Mouse (Mus musculus): ENCODE measurements around the gene Herpud2. TPM values are rescaled to one million over a fixed set of nuclear protein-coding genes. Genes with fewer than 3 reads are reported as not detected.
A peak's percentile ranks its signal among the peaks of the same experiment; 100 is the strongest.

The Herpud2 gene
- polyA plus RNA-seq, 1 experiment: 23.3 TPM

- no peak for DNase-seq (ENCODE audit: low read depth in 1 of 2, low spot score in 2 of 2)
- H3K4me1 ChIP-seq (ENCODE audit: control insufficient read depth, insufficient read depth, insufficient read length): peaks cover 7% of the 10 kb centered on the region; the same call in 1 of the 2 replicates
- no peak for TF ChIP-seq POLR2A (IDR thresholded peaks at IDR 0.05; ENCODE audit: low read depth, low read length)
- TF ChIP-seq CTCF (IDR thresholded peaks at IDR 0.05; ENCODE audit: extremely low read depth, insufficient read depth, insufficient read length, insufficient replicate concordance): no peak
- H3K4me3 ChIP-seq (ENCODE audit: extremely low read depth, insufficient read depth, insufficient read length): no peak overlapping the region
- 43% methylated on average over 2 of the region's 2 CpGs for WGBS
- H3K27me3 ChIP-seq (ENCODE audit: control insufficient read depth, insufficient read depth, low read length): no peaks in the 10 kb centered on the region
- no peaks in the 10 kb centered on the region for H3K36me3 ChIP-seq (ENCODE audit: control insufficient read depth, insufficient read depth, low read length)
- no peak overlapping the region for H3K27ac ChIP-seq (ENCODE audit: insufficient read depth, low read length)
Measured at GRCm38 (mm10) chr9:25184606-25185005, 33.0 kb upstream of the Herpud2 start.

- H3K4me3 ChIP-seq (ENCODE audit: extremely low read depth, insufficient read depth, insufficient read length): no peak overlapping the region
- no peak for TF ChIP-seq CTCF (IDR thresholded peaks at IDR 0.05; ENCODE audit: extremely low read depth, insufficient read depth, insufficient read length, insufficient replicate concordance)
- TF ChIP-seq POLR2A (IDR thresholded peaks at IDR 0.05; ENCODE audit: low read depth, low read length): no peak
- DNase-seq (ENCODE audit: low read depth in 1 of 2, low spot score in 2 of 2): no peak
- H3K27me3 ChIP-seq (ENCODE audit: control insufficient read depth, insufficient read depth, low read length): no peaks in the 10 kb centered on the region
- H3K4me1 ChIP-seq (ENCODE audit: control insufficient read depth, insufficient read depth, insufficient read length): peaks cover 9% of the 10 kb centered on the region
- H3K27ac ChIP-seq (ENCODE audit: insufficient read depth, low read length): no peak overlapping the region
- no peaks in the 10 kb centered on the region for H3K36me3 ChIP-seq (ENCODE audit: control insufficient read depth, insufficient read depth, low read length)
- WGBS: 93% methylated on average over 3 of the region's 3 CpGs
Measured at GRCm38 (mm10) chr9:25178066-25178465, 26.4 kb upstream of the Herpud2 start.

- TF ChIP-seq CTCF (IDR thresholded peaks at IDR 0.05; ENCODE audit: extremely low read depth, insufficient read depth, insufficient read length, insufficient replicate concordance) (no peak), POLR2A (IDR thresholded peaks at IDR 0.05; ENCODE audit: low read depth, low read length) (no peak)
- 86% methylated on average over 5 of the region's 5 CpGs for WGBS
- Histone ChIP-seq H3K36me3 (ENCODE audit: control insufficient read depth, insufficient read depth, low read length) (no peaks in the 10 kb centered on the region), H3K27me3 (ENCODE audit: control insufficient read depth, insufficient read depth, low read length) (no peaks in the 10 kb centered on the region), H3K27ac (ENCODE audit: insufficient read depth, low read length) (no peak overlapping the region), H3K4me1 (ENCODE audit: control insufficient read depth, insufficient read depth, insufficient read length) (peaks cover 9% of the 10 kb centered on the region), H3K4me3 (ENCODE audit: extremely low read depth, insufficient read depth, insufficient read length) (no peak overlapping the region)
- no peak for DNase-seq (ENCODE audit: low read depth in 1 of 2, low spot score in 2 of 2)
Measured at GRCm38 (mm10) chr9:25177201-25177600, 25.6 kb upstream of the Herpud2 start.

GRCm38 (mm10) chr9:25176562-25176961 lies 24.9 kb upstream of the Herpud2 start:
- WGBS: 55% methylated on average over 1 of the region's 1 CpGs
- H3K4me3 ChIP-seq (ENCODE audit: extremely low read depth, insufficient read depth, insufficient read length): no peak overlapping the region
- H3K27ac ChIP-seq (ENCODE audit: insufficient read depth, low read length): no peak overlapping the region
- peaks cover 9% of the 10 kb centered on the region for H3K4me1 ChIP-seq (ENCODE audit: control insufficient read depth, insufficient read depth, insufficient read length)
- H3K27me3 ChIP-seq (ENCODE audit: control insufficient read depth, insufficient read depth, low read length): no peaks in the 10 kb centered on the region
- no peak for DNase-seq (ENCODE audit: low read depth in 1 of 2, low spot score in 2 of 2)
- no peaks in the 10 kb centered on the region for H3K36me3 ChIP-seq (ENCODE audit: control insufficient read depth, insufficient read depth, low read length)
- TF ChIP-seq CTCF (IDR thresholded peaks at IDR 0.05; ENCODE audit: extremely low read depth, insufficient read depth, insufficient read length, insufficient replicate concordance): no peak
- TF ChIP-seq POLR2A (IDR thresholded peaks at IDR 0.05; ENCODE audit: low read depth, low read length): no peak

- no peak for DNase-seq (ENCODE audit: low read depth in 1 of 2, low spot score in 2 of 2)
- WGBS: 63% methylated on average over 6 of the region's 6 CpGs
- H3K27ac ChIP-seq (ENCODE audit: insufficient read depth, low read length): no peak overlapping the region
Measured at GRCm38 (mm10) chr9:25175978-25176377, 24.4 kb upstream of the Herpud2 start.

GRCm38 (mm10) chr9:25175039-25175442 lies 23.4 kb upstream of the Herpud2 start:
- WGBS: 38% methylated on average over 5 of the region's 5 CpGs
- Histone ChIP-seq H3K4me1 (ENCODE audit: control insufficient read depth, insufficient read depth, insufficient read length) (peaks cover 9% of the 10 kb centered on the region), H3K27me3 (ENCODE audit: control insufficient read depth, insufficient read depth, low read length) (no peaks in the 10 kb centered on the region), H3K4me3 (ENCODE audit: extremely low read depth, insufficient read depth, insufficient read length) (no peak overlapping the region), H3K27ac (ENCODE audit: insufficient read depth, low read length) (0 out of 2 replicates have a peak overlapping the region, but pooled peaks have one; percentile 28), H3K36me3 (ENCODE audit: control insufficient read depth, insufficient read depth, low read length) (no peaks in the 10 kb centered on the region)
- no peak for DNase-seq (ENCODE audit: low read depth in 1 of 2, low spot score in 2 of 2)
- TF ChIP-seq CTCF (IDR thresholded peaks at IDR 0.05; ENCODE audit: extremely low read depth, insufficient read depth, insufficient read length, insufficient replicate concordance): no peak
- TF ChIP-seq POLR2A (IDR thresholded peaks at IDR 0.05; ENCODE audit: low read depth, low read length): no peak

More at GRCm38 (mm10) chr9:25175978-25176377, 24.4 kb upstream of the Herpud2 start:
- H3K4me3 ChIP-seq (ENCODE audit: extremely low read depth, insufficient read depth, insufficient read length): no peak overlapping the region
- TF ChIP-seq CTCF (IDR thresholded peaks at IDR 0.05; ENCODE audit: extremely low read depth, insufficient read depth, insufficient read length, insufficient replicate concordance) (no peak), POLR2A (IDR thresholded peaks at IDR 0.05; ENCODE audit: low read depth, low read length) (no peak)
- peaks cover 9% of the 10 kb centered on the region for H3K4me1 ChIP-seq (ENCODE audit: control insufficient read depth, insufficient read depth, insufficient read length)
- no peaks in the 10 kb centered on the region for H3K36me3 ChIP-seq (ENCODE audit: control insufficient read depth, insufficient read depth, low read length)
- no peaks in the 10 kb centered on the region for H3K27me3 ChIP-seq (ENCODE audit: control insufficient read depth, insufficient read depth, low read length)

- Histone ChIP-seq H3K36me3 (ENCODE audit: control insufficient read depth, insufficient read depth, low read length) (no peaks in the 10 kb centered on the region), H3K4me3 (ENCODE audit: extremely low read depth, insufficient read depth, insufficient read length) (no peak overlapping the region), H3K4me1 (ENCODE audit: control insufficient read depth, insufficient read depth, insufficient read length) (peaks cover 9% of the 10 kb centered on the region), H3K27me3 (ENCODE audit: control insufficient read depth, insufficient read depth, low read length) (no peaks in the 10 kb centered on the region), H3K27ac (ENCODE audit: insufficient read depth, low read length) (no peak overlapping the region)
- no peak for DNase-seq (ENCODE audit: low read depth in 1 of 2, low spot score in 2 of 2)
- TF ChIP-seq CTCF (IDR thresholded peaks at IDR 0.05; ENCODE audit: extremely low read depth, insufficient read depth, insufficient read length, insufficient replicate concordance): no peak
- TF ChIP-seq POLR2A (IDR thresholded peaks at IDR 0.05; ENCODE audit: low read depth, low read length): no peak
- 84% methylated on average over 5 of the region's 5 CpGs for WGBS
Measured at GRCm38 (mm10) chr9:25174614-25175013, 23.0 kb upstream of the Herpud2 start.

Measured in spleen, adult 2 months (tissue).